In genomic region chr7:115865231-115865630, GRCm38 (mm10) we compare ENCODE assay signal across 16 mouse cellular contexts.
DNase-seq lines count a peak whose midpoint lies in the region; ATAC-seq lines count a peak whose summit lies in the region.
"Had no signal": no experiment of that assay in that cellular context is flagged by ENCODE, and none has a peak within 500 bp of the region (broad histone marks: within the 10 kb centered on the region; RNA-seq: fewer than 3 reads in every experiment).

No protein-coding gene starts in this region.

- no peak overlapping the region for H3K4me3 ChIP-seq in hindbrain, embryonic 11.5 days (ENCODE audit: low read depth, low read length)
- no peak overlapping the region for H3K4me3 ChIP-seq in hindbrain, embryonic 16.5 days (ENCODE audit: low read length)
- H3K4me3 ChIP-seq in forebrain, embryonic 11.5 days (ENCODE audit: low read depth, low read length), result no peak overlapping the region
- H3K4me3 ChIP-seq: heart, adult 2 months; intestine, embryonic 15.5 days; megakaryocyte, embryonic 14.5 days had no signal

- no peak overlapping the region for H3K27ac ChIP-seq in hindbrain, embryonic 11.5 days (ENCODE audit: low read depth, low read length)
- H3K27ac ChIP-seq in hindbrain, embryonic 16.5 days (ENCODE audit: low read depth, low read length), result no peak overlapping the region
- H3K27ac ChIP-seq in forebrain, embryonic 11.5 days (ENCODE audit: low read depth, low read length), result peak overlapping the region; percentile 85
- H3K27ac ChIP-seq: heart, adult 2 months; intestine, embryonic 15.5 days; kidney, postnatal 0 days had no signal

- DNase-seq in hindbrain, embryonic 11.5 days (ENCODE audit: low spot score), result peak; percentile 15
- peak; percentile 8 for DNase-seq in brain, adult 2 months (ENCODE audit: low read depth, low spot score)
- peak; percentile 54 for DNase-seq in forebrain, embryonic 11.5 days (ENCODE audit: low spot score)
- DNase-seq in gastrocnemius, postnatal 14 days, result peak; percentile 9
- no peak for DNase-seq in spleen, postnatal 36 days (ENCODE audit: low spot score in 2 of 2)
- no peak for DNase-seq in layer of hippocampus, adult 9-11 months
- no peak for DNase-seq in frontal cortex, adult 2 months (ENCODE audit: extremely low spot score in 1 of 2, low spot score in 1 of 2)
- DNase-seq: adrenal gland, adult 2 months; cerebellum, adult 2 months; heart, adult 2 months; liver; lung, adult 2 months had no signal

- no peaks in the 10 kb centered on the region for H3K9me3 ChIP-seq in hindbrain, embryonic 11.5 days (ENCODE audit: control insufficient read depth, low read length)
- no peaks in the 10 kb centered on the region for H3K9me3 ChIP-seq in hindbrain, embryonic 16.5 days (ENCODE audit: control insufficient read depth, low read length)
- no peaks in the 10 kb centered on the region for H3K9me3 ChIP-seq in forebrain, embryonic 11.5 days (ENCODE audit: control insufficient read depth, low read length)
- H3K9me3 ChIP-seq: intestine, embryonic 15.5 days; megakaryocyte, embryonic 14.5 days had no signal

- no peak for ATAC-seq in hindbrain, embryonic 11.5 days (ENCODE audit: low FRiP score)
- ATAC-seq in hindbrain, embryonic 16.5 days, result no peak
- no peak for ATAC-seq in forebrain, embryonic 11.5 days (replicated peaks; ENCODE audit: low FRiP score)
- ATAC-seq: intestine, embryonic 15.5 days had no signal

- no peaks in the 10 kb centered on the region for H3K36me3 ChIP-seq in hindbrain, embryonic 11.5 days (ENCODE audit: control insufficient read depth, insufficient read depth, low read length)
- H3K36me3 ChIP-seq in hindbrain, embryonic 16.5 days (ENCODE audit: control insufficient read depth, insufficient read depth, low read length), result no peaks in the 10 kb centered on the region
- H3K36me3 ChIP-seq in forebrain, embryonic 11.5 days (ENCODE audit: control insufficient read depth, insufficient read depth, low read length), result no peaks in the 10 kb centered on the region
- H3K36me3 ChIP-seq: intestine, embryonic 15.5 days had no signal

- H3K9ac ChIP-seq in hindbrain, embryonic 11.5 days (ENCODE audit: low read depth, low read length), result no peak overlapping the region
- no peak overlapping the region for H3K9ac ChIP-seq in hindbrain, embryonic 16.5 days (ENCODE audit: low read depth, low read length)
- no peak overlapping the region for H3K9ac ChIP-seq in forebrain, embryonic 11.5 days (ENCODE audit: low read length)
- H3K9ac ChIP-seq: intestine, embryonic 15.5 days had no signal

- peaks cover 5% of the 10 kb centered on the region for H3K4me1 ChIP-seq in hindbrain, embryonic 11.5 days (replicated peaks; ENCODE audit: control insufficient read depth, insufficient read depth, low read length)
- peaks cover 20% of the 10 kb centered on the region for H3K4me1 ChIP-seq in hindbrain, embryonic 16.5 days (ENCODE audit: control insufficient read depth, insufficient read depth, low read depth, low read length)
- peaks cover 14% of the 10 kb centered on the region; the same call in 1 of the 2 replicates for H3K4me1 ChIP-seq in forebrain, embryonic 11.5 days (replicated peaks; ENCODE audit: control insufficient read depth, insufficient read depth, low read length)

- 49% methylated on average over 6 of the region's 6 CpGs for WGBS in hindbrain, embryonic 11.5 days
- WGBS in hindbrain, embryonic 16.5 days, result 43% methylated on average over 6 of the region's 6 CpGs
- WGBS in forebrain, embryonic 11.5 days, result 26% methylated on average over 6 of the region's 6 CpGs

- intact Hi-C loops in gastrocnemius, postnatal 14 days (cut with DNase I; ENCODE audit: low total_unique reads), result no loop called here

- no peaks in the 10 kb centered on the region for H3K27me3 ChIP-seq in hindbrain, embryonic 11.5 days (ENCODE audit: control insufficient read depth, insufficient read depth, low read length)
- no peaks in the 10 kb centered on the region for H3K27me3 ChIP-seq in hindbrain, embryonic 16.5 days (replicated peaks; ENCODE audit: control insufficient read depth, insufficient read depth, low read length)
- H3K27me3 ChIP-seq in forebrain, embryonic 11.5 days (ENCODE audit: control insufficient read depth, insufficient read depth, low read length), result no peaks in the 10 kb centered on the region
- H3K27me3 ChIP-seq: intestine, embryonic 15.5 days; megakaryocyte, embryonic 14.5 days had no signal

- H3K4me2 ChIP-seq in hindbrain, embryonic 11.5 days (replicated peaks; ENCODE audit: low read depth, low read length), result no peak overlapping the region
- no peak overlapping the region for H3K4me2 ChIP-seq in hindbrain, embryonic 16.5 days (ENCODE audit: low read length)
- no peak overlapping the region for H3K4me2 ChIP-seq in forebrain, embryonic 11.5 days (ENCODE audit: low read depth, low read length, severe bottlenecking)
- H3K4me2 ChIP-seq: intestine, embryonic 15.5 days had no signal

Comparison
In these comparisons a context has a peak if more than half of its experiments do, and no peak if none do; other contexts are left out.
1. DNase-seq: peak in hindbrain, embryonic 11.5 days (single experiment), brain, adult 2 months (single experiment), forebrain, embryonic 11.5 days (single experiment) and gastrocnemius, postnatal 14 days (single experiment); none in spleen, postnatal 36 days (0 of 2), layer of hippocampus, adult 9-11 months (single experiment) and frontal cortex, adult 2 months (0 of 2).